Mouse (Mus musculus) fibroblast of lung, adult 2 months (primary cell): ENCODE measurements at regions not wholly inside any gene's neighbourhood (a gene's known extent, or its start where the extent isn't known, plus 50 kb on each side); places are given as distances from the start of the nearest gene placed in this dataset.

Source experiments
- DNase-seq: peaks from one replicate; pipeline ENCODE4 v3.0.0-alpha.2; 2011; ENCODE audit warnings: low read depth

GRCm38 (mm10) chr2:56083226-56083625, 647.5 kb downstream of the Kcnj3 start:
- no peak for DNase-seq

- no peak for DNase-seq
Observed at GRCm38 (mm10) chr2:56109531-56109930, 673.8 kb downstream of the Kcnj3 start.

GRCm38 (mm10) chr2:56109975-56110374, 674.2 kb downstream of the Kcnj3 start:
- no peak for DNase-seq

GRCm38 (mm10) chr2:56114469-56114868, 678.7 kb downstream of the Kcnj3 start:
- peak; percentile 25 for DNase-seq

- no peak for DNase-seq
Observed at GRCm38 (mm10) chr2:56119368-56119767, 683.6 kb downstream of the Kcnj3 start.

GRCm38 (mm10) chr2:56147107-56147615, 711.4 kb downstream of the Kcnj3 start:
- no peak for DNase-seq

GRCm38 (mm10) chr2:56196449-56196848, 760.7 kb downstream of the Kcnj3 start:
- no peak for DNase-seq

- no peak for DNase-seq
Observed at GRCm38 (mm10) chr2:56227476-56227875, 791.7 kb downstream of the Kcnj3 start.

GRCm38 (mm10) chr2:56233042-56233441, 797.3 kb downstream of the Kcnj3 start:
- DNase-seq = no peak

GRCm38 (mm10) chr2:56257044-56257954, 821.5 kb downstream of the Kcnj3 start:
- no peak for DNase-seq

- DNase-seq = no peak
Observed at GRCm38 (mm10) chr2:56304920-56305319, 818.9 kb downstream of the Nr4a2 start.

GRCm38 (mm10) chr2:56321692-56322091, 802.1 kb downstream of the Nr4a2 start:
- DNase-seq = no peak

GRCm38 (mm10) chr2:56322508-56322907, 801.3 kb downstream of the Nr4a2 start:
- no peak for DNase-seq

- DNase-seq = no peak
Observed at GRCm38 (mm10) chr2:56335974-56336373, 787.8 kb downstream of the Nr4a2 start.

GRCm38 (mm10) chr2:56364065-56364464, 759.7 kb downstream of the Nr4a2 start:
- DNase-seq = no peak
